Mouse (Mus musculus) E14TG2a.4 (cell line): ENCODE measurements around the gene Cracr2b.

ENCODE experiments used
- CTCF ChIP-seq: conservative IDR thresholded peaks from 2 replicates; pipeline ENCODE4 v1.5.1; 2014; ENCODE audit warnings: low read length
- NANOG ChIP-seq: IDR thresholded peaks from 2 replicates; pipeline ENCODE4 v1.6.1; 2014; ENCODE audit warnings: borderline replicate concordance, low read length, mixed read lengths

DNA sequence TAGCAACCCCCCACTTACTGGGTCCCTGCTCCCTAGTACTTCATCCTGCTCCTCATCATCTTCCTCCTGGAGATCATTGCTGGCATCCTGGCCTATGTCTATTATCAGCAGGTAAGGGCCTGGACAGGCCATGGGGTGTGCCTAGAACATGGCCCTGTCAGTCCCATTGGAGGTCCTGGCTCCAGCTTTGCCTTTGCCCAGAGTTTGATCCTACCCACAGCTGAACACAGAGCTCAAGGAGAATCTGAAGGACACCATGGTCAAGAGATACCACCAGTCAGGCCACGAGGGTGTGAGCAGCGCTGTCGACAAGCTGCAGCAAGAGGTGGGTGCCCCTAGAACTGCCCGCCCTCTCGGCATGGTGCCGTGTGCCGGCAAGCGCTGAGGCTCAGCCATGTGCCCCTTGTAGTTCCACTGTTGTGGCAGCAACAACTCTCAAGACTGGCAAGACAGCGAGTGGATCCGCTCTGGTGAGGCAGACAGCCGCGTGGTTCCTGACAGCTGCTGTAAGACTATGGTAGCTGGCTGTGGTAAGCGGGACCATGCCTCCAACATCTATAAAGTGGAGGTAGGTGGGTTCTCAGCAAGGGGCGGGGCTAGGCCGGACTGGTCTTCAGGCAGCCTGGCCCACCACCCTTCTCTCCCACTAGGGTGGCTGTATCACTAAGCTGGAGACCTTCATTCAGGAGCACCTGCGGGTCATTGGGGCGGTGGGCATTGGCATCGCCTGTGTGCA lies 9.2 kb downstream of the Cracr2b start:
- TF ChIP-seq CTCF (no peak), NANOG (no peak)
